Comparison of ENCODE assay signal across 9 mouse cellular contexts in the genomic region with DNA sequence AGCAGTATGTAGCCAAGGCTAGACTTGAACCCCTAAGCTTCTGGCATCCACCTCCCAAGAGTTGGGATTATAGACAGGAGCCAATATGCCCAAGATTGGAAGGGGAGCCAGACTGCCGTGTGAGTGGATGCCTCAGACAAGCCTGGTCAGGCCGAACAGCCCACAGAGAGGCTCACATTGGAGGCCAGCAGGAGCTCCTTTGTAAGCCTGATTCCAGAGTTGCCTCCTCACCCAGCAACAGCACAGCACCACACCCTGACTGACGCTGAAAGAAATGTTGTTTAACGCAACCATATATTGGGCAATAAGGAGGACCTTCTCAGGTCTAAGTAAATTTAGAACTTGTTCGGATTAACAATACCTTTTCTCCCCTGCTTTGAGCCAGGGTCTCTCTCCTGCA.
"Had no signal": no experiment of that assay in that cellular context is flagged by ENCODE, and none has a peak within 500 bp of the region (broad histone marks: within the 10 kb centered on the region; RNA-seq: fewer than 3 reads in every experiment).

No protein-coding gene starts in this region.

- ATAC-seq: liver, embryonic 12.5 days had no signal

- DNase-seq: kidney, adult 9 months; kidney, postnatal 14 days; kidney, postnatal 4 days; liver; lung, postnatal 10 days; lung, postnatal 36 days; midbrain, embryonic 14.5 days; thymus, postnatal 25 days had no signal
